Mouse (Mus musculus) neural tube, embryonic 14.5 days (tissue): ENCODE measurements around the gene Gm11146. TPM values are rescaled to one million over a fixed set of nuclear protein-coding genes. Genes with fewer than 3 reads are reported as not detected.

Source experiments
- ATAC-seq: fragments of 200-750 bp; cut with Nextera tagmentation; 2 replicates; pipeline ENCODE4 v1.8.0; 2017; ENCODE audit warnings: low read depth, mild to moderate bottlenecking, moderate TSS enrichment, moderate library complexity
- H3K27ac ChIP-seq: fragments of 300-500 bp; sonication (generic); 2 replicates; pipeline ENCODE4 v1.5.1; 2014; ENCODE audit warnings: low read depth, mild to moderate bottlenecking, control low read depth, low read length, moderate library complexity, mixed read lengths
- H3K27me3 ChIP-seq: fragments of 300-500 bp; sonication (generic); 2 replicates; pipeline ENCODE4 v1.6.1; 2014; ENCODE audit warnings: low read length; ENCODE audit not compliant: control insufficient read depth, insufficient read depth
- H3K36me3 ChIP-seq: fragments of 300-500 bp; sonication (generic); 2 replicates; pipeline ENCODE4 v1.6.1; 2014; ENCODE audit warnings: low read length, mixed read lengths; ENCODE audit not compliant: control insufficient read depth, insufficient read depth
- H3K4me1 ChIP-seq: fragments of 300-500 bp; sonication (generic); 2 replicates; pipeline ENCODE4 v1.6.1; 2014; ENCODE audit warnings: low read length; ENCODE audit not compliant: control insufficient read depth, insufficient read depth
- H3K4me2 ChIP-seq: fragments of 300-500 bp; sonication (generic); 2 replicates; pipeline ENCODE4 v1.6.1; 2014; ENCODE audit warnings: mild to moderate bottlenecking, low read depth, low read length, control low read depth
- H3K4me3 ChIP-seq: fragments of 300-500 bp; sonication (generic); 2 replicates; pipeline ENCODE4 v1.5.1; 2014; ENCODE audit warnings: low read depth, low read length, control low read depth, mixed read lengths
- H3K9ac ChIP-seq: fragments of 300-500 bp; sonication (generic); replicated peaks from 2 replicates; pipeline ENCODE4 v1.6.1; 2014; ENCODE audit warnings: low read depth, mild to moderate bottlenecking, control low read depth, low read length, mixed read lengths
- H3K9me3 ChIP-seq: fragments of 300-500 bp; sonication (generic); 2 replicates; pipeline ENCODE4 v1.6.1; 2016; ENCODE audit warnings: low read length; ENCODE audit not compliant: control insufficient read depth
- WGBS: fragments of 180-500 bp; shearing (Covaris S2); extraction: QIAGEN DNeasy Blood & Tissue Kit; methylation state at CpG from one replicate; pipeline ENCODE4 v1.1.7; 2014; 5-methylcytosine and 5-hydroxymethylcytosine counted together
- polyA plus RNA-seq: library from polyadenylated mRNA; unstranded; fragments of >200 nt; fragmentation: Nextera tagmentation; extraction: Ambion mirVana; gene quantifications from 2 replicates; pipeline ENCODE4 v1.2.1, GENCODE M21; 2014

Gene Gm11146
- polyA plus RNA-seq, 1 experiment from 2014 or later: not detected

GRCm38 (mm10) chr16:77636497-77636896, 34.6 kb upstream of the Gm11146 start:
- Histone ChIP-seq H3K4me3 (no peak overlapping the region), H3K9ac (peak overlapping the region; percentile 26; the same call in 1 of the 2 replicates), H3K27ac (peak overlapping the region; percentile 80), H3K9me3 (no peaks in the 10 kb centered on the region), H3K27me3 (no peaks in the 10 kb centered on the region), H3K4me2 (peak overlapping the region; percentile 26; the same call in 1 of the 2 replicates), H3K36me3 (no peaks in the 10 kb centered on the region), H3K4me1 (peaks cover 3% of the 10 kb centered on the region; the same call in 1 of the 2 replicates)
- 9% methylated on average over 6 of the region's 6 CpGs for WGBS
- ATAC-seq: peak; percentile 57

GRCm38 (mm10) chr16:77632315-77632881, 30.5 kb upstream of the Gm11146 start:
- Histone ChIP-seq H3K4me3 (no peak overlapping the region), H3K27me3 (no peaks in the 10 kb centered on the region), H3K9ac (no peak overlapping the region), H3K36me3 (no peaks in the 10 kb centered on the region), H3K4me2 (no peak overlapping the region), H3K9me3 (no peaks in the 10 kb centered on the region), H3K4me1 (peaks cover 3% of the 10 kb centered on the region; the same call in 1 of the 2 replicates), H3K27ac (no peak overlapping the region)
- WGBS: 77% methylated on average over 6 of the region's 6 CpGs
- no peak for ATAC-seq

- H3K27ac ChIP-seq: no peak overlapping the region
- H3K36me3 ChIP-seq: no peaks in the 10 kb centered on the region
- ATAC-seq: 0 out of 2 replicates have a peak, but pooled peaks have one; percentile 14
- H3K9me3 ChIP-seq: no peaks in the 10 kb centered on the region
- H3K4me1 ChIP-seq: no peaks in the 10 kb centered on the region
- no peaks in the 10 kb centered on the region for H3K27me3 ChIP-seq
- H3K4me2 ChIP-seq: no peak overlapping the region
- WGBS: 52% methylated on average over 5 of the region's 5 CpGs
- H3K4me3 ChIP-seq: no peak overlapping the region
- no peak overlapping the region for H3K9ac ChIP-seq
Measured at GRCm38 (mm10) chr16:77622681-77623080, 20.8 kb upstream of the Gm11146 start.

- Histone ChIP-seq H3K36me3 (no peaks in the 10 kb centered on the region), H3K9ac (no peak overlapping the region), H3K27ac (no peak overlapping the region), H3K27me3 (no peaks in the 10 kb centered on the region), H3K9me3 (no peaks in the 10 kb centered on the region), H3K4me1 (0 out of 2 replicates have a peak, but pooled peaks cover 6% of the 10 kb centered on the region), H3K4me2 (no peak overlapping the region), H3K4me3 (no peak overlapping the region)
- ATAC-seq: peak; percentile 24; the same call in 1 of the 2 replicates
- 49% methylated on average over 2 of the region's 2 CpGs for WGBS
Measured at GRCm38 (mm10) chr16:77602581-77602980, 687 bp upstream of the Gm11146 start.

- 70% methylated on average over 8 of the region's 8 CpGs for WGBS
- no peaks in the 10 kb centered on the region for H3K27me3 ChIP-seq
- H3K4me2 ChIP-seq: peak overlapping the region; percentile 37
- no peaks in the 10 kb centered on the region for H3K36me3 ChIP-seq
- H3K4me3 ChIP-seq: peak overlapping the region; percentile 21
- H3K4me1 ChIP-seq: 0 out of 2 replicates have a peak, but pooled peaks cover 3% of the 10 kb centered on the region
- ATAC-seq: no peak
- no peak overlapping the region; the same call in 1 of the 2 replicates for H3K27ac ChIP-seq
- H3K9ac ChIP-seq: no peak overlapping the region
- H3K9me3 ChIP-seq: no peaks in the 10 kb centered on the region
Measured at GRCm38 (mm10) chr16:77598787-77599186, 3.1 kb downstream of the Gm11146 start.

GRCm38 (mm10) chr16:77596556-77596955, 5.3 kb downstream of the Gm11146 start:
- Histone ChIP-seq H3K4me1 (peaks cover 5% of the 10 kb centered on the region), H3K9ac (peak overlapping the region; percentile 67), H3K9me3 (no peaks in the 10 kb centered on the region), H3K36me3 (no peaks in the 10 kb centered on the region), H3K27ac (peak overlapping the region; percentile 81), H3K4me2 (peak overlapping the region; percentile 51), H3K4me3 (peak overlapping the region; percentile 36), H3K27me3 (no peaks in the 10 kb centered on the region)
- 65% methylated on average over 5 of the region's 5 CpGs for WGBS
- ATAC-seq: no peak

- WGBS: 71% methylated on average over 7 of the region's 7 CpGs
- H3K4me2 ChIP-seq: peak overlapping the region; percentile 40
Measured at GRCm38 (mm10) chr16:77595661-77596060, 6.2 kb downstream of the Gm11146 start.

GRCm38 (mm10) chr16:77594553-77594952, 7.3 kb downstream of the Gm11146 start:
- Histone ChIP-seq H3K9ac (peak overlapping the region; percentile 55), H3K4me3 (peak overlapping the region; percentile 36), H3K4me2 (peak overlapping the region; percentile 40; the same call in 1 of the 2 replicates), H3K27me3 (no peaks in the 10 kb centered on the region), H3K36me3 (no peaks in the 10 kb centered on the region), H3K27ac (peak overlapping the region; percentile 94), H3K9me3 (no peaks in the 10 kb centered on the region), H3K4me1 (peaks cover 5% of the 10 kb centered on the region)
- ATAC-seq: peak; percentile 62
- WGBS: 41% methylated on average over 13 of the region's 13 CpGs

More at GRCm38 (mm10) chr16:77595661-77596060, 6.2 kb downstream of the Gm11146 start:
- Histone ChIP-seq H3K27me3 (no peaks in the 10 kb centered on the region), H3K9me3 (no peaks in the 10 kb centered on the region), H3K4me3 (peak overlapping the region; percentile 36), H3K36me3 (no peaks in the 10 kb centered on the region), H3K27ac (peak overlapping the region; percentile 94; the same call in 1 of the 2 replicates), H3K4me1 (peaks cover 5% of the 10 kb centered on the region), H3K9ac (peak overlapping the region; percentile 48)
- ATAC-seq: no peak

- peak overlapping the region; percentile 94 for H3K27ac ChIP-seq
- no peaks in the 10 kb centered on the region for H3K9me3 ChIP-seq
- H3K36me3 ChIP-seq: no peaks in the 10 kb centered on the region
- H3K4me1 ChIP-seq: peaks cover 5% of the 10 kb centered on the region
- peak overlapping the region; percentile 37; the same call in 1 of the 2 replicates for H3K9ac ChIP-seq
- 22% methylated on average over 12 of the region's 12 CpGs for WGBS
- peak overlapping the region; percentile 36 for H3K4me3 ChIP-seq
- H3K27me3 ChIP-seq: no peaks in the 10 kb centered on the region
- peak; percentile 89 for ATAC-seq
- peak overlapping the region; percentile 46 for H3K4me2 ChIP-seq
Measured at GRCm38 (mm10) chr16:77593828-77594421, 8.0 kb downstream of the Gm11146 start.
